Mouse (Mus musculus) retina, embryonic 14.5 days (tissue): ENCODE results near the gene Tor2a.

Source experiments
- DNase-seq: peaks from one replicate; pipeline ENCODE4 v3.0.0-alpha.2; 2015; ENCODE audit warnings: low spot score

The Tor2a gene

DNA sequence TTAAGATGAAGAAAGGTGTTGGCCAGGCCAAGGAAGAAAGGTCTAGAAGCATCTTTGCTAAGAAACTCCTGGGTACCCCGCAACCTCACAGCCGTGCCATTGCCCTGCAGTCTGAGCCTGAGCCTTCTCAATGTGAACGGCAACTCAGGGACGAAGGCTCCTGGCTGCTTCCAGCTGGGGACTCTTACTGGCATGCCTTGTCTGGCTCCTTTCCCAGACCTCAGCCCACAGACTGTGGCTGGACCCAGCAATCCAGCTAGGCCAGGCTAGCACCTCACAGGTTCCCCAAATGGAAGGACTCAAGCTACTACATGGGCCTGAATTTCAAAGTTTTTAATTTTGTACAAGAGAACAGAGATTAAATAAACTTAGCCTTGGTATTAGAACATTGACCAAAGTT lies 4.8 kb downstream of the Tor2a start:
- DNase-seq, result no peak

DNA sequence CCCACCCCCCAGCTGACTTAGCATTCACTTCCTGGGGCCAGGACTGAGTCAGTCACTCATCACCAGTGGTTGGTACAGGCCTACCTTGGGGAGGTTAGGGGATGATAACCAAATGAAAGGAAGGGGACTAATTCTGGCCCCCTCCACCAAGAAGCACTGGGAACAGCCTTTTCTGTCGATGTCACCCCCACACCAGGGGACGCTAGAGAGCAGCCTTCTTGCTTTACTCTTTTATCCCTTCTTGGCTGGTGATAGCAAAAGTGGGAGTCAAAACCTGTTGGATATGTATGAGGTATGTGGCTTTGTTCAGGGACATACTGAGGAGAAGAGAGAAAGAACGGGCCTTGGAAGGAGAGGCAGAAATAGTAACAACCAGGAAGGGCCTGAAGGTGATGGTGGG lies 6.3 kb downstream of the Tor2a start:
- DNase-seq, result no peak

- DNase-seq, result no peak
These were observed 10.2 kb downstream of the Tor2a start for GRCm38 (mm10) chr2:32767241-32767640.

DNA sequence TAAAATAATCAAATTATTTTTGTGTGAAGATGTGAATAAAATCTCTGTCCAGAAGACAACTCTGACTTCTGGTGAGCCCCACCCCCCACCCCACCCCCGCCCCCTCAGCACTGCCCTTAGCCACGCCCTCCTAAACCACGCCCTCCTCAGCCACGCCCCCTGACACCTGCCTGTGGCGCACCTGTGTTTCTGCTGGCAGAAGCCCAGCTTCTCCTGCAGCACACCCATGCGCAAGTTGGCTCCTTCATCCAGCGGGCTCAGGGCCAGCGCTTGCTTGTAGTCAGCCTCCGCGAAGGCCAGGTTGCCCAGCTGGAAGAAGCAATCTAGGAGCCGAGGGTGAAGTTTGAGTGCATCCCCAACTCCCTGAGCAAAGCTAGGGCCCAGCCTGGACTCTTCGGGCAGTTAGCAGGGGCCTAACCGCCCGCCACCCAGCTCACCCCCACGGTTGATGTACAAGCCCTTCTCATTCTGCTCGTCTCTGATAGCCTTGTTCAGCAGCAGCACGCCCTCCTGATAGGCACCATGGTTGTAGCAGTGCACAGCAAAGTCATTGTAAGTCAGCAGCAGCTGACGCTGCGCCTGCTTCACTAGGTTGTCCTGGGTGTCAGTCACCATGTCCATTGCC lies 11.7 kb downstream of the Tor2a start:
- DNase-seq, result no peak

GRCm38 (mm10) chr2:32769327-32770085 lies 12.5 kb downstream of the Tor2a start:
- no peak for DNase-seq

GRCm38 (mm10) chr2:32771886-32772285 lies 14.9 kb downstream of the Tor2a start:
- no peak for DNase-seq

- DNase-seq, result no peak
These were observed 15.7 kb downstream of the Tor2a start for GRCm38 (mm10) chr2:32772626-32773279.

DNA sequence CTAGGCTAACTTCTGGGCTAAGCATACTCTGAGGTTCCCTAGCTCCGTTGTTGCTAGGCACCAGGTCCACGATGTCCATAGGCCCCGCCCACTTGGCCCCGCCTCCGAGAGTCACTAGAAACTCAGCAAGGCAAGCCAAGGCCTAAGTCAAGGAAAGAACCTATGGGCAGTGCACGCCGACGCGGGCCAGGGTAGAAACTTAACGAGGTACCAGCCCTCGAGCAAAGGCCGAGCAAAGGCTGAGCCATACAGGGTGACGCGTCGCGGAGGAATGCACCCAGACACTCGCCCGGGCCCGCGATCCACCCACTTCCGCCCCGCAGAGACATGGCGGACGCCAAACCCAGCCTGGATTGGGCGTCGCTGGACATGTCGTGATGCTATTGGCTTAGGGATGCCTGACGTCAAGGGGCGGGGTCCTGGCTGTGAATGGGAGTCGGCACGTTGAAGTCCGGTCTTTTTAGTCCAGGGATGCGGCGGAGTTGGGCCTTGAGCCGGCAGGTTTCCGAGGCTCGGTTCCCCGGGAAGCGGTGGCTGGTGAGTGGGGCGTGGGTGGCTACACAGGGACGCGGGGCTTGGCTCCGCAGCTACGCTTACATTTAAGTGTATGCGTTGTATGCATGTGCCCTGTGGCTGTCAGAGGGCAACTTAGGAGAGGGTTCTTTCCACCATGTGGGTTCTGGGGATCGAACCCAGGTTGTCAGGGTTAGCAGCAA lies 18.5 kb downstream of the Tor2a start, which contains the start of the genes Ttc16 and Ptrh1:
Gene Ttc16 (minus strand): TSS at position 275 of the 716 bp plus-strand sequence.
Gene Ptrh1 (plus strand): TSS at position 428 of the 716 bp plus-strand sequence.
- DNase-seq, result peak; percentile 98

GRCm38 (mm10) chr2:32776192-32776591 lies 19.2 kb downstream of the Tor2a start:
- DNase-seq, result peak; percentile 19

DNA sequence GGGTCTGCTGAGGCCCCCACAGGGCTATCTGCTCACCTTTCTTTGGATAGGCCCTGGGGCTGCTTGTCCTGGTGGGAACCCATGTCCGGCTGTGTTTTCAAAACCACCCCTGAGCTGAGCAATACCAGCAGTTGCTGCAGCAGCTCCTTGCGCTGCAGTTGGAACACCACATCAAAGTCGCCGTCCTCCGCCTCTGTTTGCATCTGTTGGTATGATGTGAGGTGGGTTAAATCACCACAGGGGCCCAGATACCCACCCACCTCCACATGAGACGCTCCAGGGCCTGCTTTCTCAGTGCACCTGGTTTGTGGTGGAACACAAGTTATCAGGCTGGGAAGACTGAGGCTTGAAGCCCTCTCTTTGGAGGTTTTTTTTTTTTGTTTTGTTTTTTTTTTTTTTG lies 21.0 kb downstream of the Tor2a start:
- DNase-seq, result no peak

- peak; percentile 84 for DNase-seq
These were observed 22.1 kb downstream of the Tor2a start for GRCm38 (mm10) chr2:32779131-32779530.

DNA sequence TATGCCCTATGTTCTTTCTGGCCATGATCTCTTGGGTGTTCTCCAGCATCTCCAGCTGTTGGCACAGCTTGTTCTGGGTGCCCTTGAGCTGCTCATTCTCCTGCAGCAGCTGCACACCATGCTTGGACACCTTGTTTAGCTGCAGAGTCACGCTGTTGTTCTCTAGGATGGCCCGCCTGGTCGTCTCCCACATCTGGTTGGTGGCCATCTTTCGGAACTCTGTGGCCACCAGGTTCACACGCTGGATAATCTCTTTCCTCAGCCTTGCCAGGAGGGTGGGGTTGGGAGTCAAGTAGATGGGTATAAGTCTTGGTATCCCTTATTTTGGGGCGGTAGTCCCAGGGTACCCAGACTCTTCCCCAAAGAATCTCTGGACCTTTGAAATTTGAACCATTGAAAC lies 22.7 kb downstream of the Tor2a start:
- DNase-seq, result no peak

- no peak for DNase-seq
These were observed 24.7 kb downstream of the Tor2a start for GRCm38 (mm10) chr2:32781710-32782109.

DNA sequence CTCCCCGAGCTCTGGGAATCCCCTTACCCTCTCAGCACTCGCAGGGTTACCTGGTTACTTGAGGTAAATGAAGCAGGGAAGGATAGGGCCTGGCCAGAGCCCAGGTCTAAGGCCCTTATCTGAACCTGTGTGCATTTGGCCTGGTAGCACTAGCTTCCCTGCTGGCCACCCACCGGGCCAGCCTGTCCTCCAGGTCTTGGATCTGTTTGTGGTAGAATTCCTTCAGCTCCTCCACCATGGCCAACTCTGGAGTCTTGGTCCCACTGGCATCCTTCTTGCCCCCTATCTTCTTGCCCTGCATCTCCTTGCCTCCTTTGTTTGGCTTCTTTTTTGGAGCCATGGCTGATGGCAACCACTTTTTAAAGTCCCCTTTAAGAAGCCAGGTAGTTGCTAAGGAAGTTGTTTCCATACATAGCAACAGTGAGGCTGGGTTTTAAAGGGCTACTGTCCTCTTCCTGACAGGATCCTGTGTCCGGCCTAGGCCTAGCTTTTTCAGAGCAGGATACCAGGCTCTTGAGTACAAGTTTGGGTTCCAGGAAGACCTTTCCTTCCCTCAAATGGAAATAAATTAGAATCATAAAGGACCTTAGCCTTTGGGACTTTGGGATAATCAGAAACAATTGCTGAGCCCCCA lies 27.1 kb downstream of the Tor2a start, which contains the start of gene Cfap157:
Gene Cfap157 (minus strand): TSS at position 381 of the 634 bp plus-strand sequence.
- DNase-seq, result peak; percentile 15

DNA sequence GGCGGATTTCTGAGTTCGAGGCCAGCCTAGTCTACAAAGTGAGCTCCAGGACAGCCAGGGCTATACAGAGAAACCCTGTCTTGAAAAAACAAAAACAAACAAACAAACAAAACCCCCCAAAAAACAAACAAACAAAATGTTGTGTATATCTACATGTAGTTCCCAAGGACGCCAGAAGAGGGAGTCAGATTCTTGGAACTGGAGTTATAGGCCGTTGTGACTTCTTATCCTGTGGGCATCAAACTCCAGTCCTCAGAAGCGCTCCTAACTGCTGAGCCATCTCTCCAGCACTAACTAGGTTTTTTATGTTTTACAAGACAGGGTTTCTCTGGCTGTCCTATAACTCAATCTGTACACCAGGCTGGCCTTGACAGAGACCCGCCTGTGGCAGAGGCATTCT lies 30.1 kb downstream of the Tor2a start:
- DNase-seq, result peak; percentile 74

GRCm38 (mm10) chr2:32788581-32788980 lies 31.5 kb downstream of the Tor2a start:
- DNase-seq, result no peak

- no peak for DNase-seq
These were observed 34.3 kb downstream of the Tor2a start for GRCm38 (mm10) chr2:32791297-32791696.

DNA sequence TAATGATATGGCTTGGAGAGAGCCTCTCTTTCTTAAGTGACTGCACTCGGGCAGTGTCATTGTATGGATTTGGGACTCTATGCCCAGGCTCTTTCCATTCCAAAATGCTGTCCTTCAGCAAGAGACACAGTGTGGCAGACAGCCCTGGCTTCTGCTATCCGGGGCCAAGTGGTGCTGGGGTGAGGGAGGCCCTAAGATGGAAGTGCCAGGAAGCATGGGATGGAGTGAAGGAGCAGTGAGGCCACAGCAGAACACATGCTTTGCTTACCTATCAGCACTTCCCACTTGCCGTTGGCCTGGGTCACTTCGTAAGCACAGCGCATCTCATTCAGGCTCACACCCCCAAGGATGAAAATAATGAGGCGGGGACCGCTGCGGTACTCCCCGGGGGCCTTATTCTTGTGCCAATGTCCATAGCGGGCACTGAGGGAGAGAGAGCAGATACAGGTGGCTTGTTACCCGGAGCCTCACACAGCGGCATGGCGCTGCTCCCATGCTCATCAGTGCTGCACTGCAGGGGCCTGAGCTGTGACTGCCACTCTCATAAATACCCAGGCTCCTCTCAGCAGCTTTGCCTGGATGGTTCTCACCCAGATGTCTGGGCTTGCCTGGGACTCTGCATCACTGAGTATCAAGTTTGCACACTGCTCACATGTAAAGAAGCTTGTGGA lies 38.8 kb downstream of the Tor2a start:
- DNase-seq, result no peak

DNA sequence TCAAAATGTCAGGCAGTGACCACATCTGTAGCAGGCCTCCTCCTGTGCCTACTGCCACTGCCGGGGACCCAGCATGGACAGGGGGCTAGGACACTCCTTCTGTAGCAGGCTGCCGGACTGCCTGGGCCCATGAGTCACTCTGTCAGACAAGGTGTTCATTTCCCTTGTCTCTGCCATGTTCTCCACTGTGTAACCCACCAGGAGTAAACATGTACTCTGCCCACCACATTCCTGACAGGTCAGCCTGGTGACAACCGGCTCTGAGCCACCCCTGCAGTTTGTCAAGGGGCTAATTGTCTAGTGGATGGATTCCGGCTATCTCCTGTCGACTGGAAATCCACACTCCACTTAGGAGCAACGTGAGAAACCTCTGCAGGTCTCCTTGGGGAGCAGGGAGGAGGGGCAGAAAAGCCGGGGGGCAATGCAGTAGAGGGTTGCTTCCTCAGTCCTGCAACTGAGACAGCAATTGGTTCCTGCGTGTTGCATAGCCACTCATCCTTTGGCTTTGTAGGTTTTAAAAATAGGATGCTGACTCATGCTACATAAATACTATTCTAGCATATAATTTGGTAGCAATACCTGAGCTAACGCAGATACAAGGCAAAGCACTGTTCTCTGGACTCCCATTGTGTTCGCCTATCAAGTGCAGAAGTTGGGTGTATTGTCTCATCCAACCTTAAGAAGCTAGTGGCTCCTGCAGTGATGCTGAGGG lies 41.4 kb downstream of the Tor2a start:
- no peak for DNase-seq

DNA sequence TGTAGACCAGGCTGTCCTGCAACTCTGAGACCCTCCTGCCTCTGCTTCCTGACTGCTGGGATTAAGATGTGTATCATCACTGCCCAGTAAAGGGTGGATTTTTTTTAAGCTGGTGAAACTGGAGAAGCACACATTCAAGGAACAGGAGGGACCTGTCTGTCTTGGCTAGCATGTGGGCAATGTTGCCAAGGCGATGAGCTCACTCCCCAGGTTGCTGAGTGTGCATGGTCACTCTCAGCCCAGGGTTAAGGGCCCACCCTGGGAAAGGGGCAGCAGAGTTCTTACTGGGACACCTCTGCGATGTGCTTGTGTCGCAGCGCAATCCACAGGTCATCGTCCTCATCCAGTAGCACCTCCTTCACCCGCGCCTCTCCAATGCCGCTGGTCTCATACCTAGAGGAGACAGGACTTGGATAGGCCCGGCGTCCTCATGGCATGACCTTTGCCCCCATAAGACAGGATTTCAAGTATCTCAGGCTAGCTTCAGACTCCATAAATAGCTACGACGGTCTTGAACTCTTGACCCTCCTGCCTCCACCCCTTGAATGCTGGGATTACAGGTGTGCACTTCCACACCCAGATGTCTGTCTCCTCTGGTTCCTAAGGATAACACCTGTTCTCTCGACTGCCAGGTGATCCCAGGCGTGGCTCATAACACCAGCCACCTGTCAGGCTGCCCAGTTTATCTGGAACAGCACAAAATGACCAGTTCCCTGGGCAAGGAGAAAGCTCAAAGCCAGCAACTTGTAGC lies 52.0 kb downstream of the Tor2a start:
- no peak for DNase-seq
